Mouse (Mus musculus): Measurements from ENCODE around the gene Hbs1l. TPM values are rescaled to one million over a fixed set of nuclear protein-coding genes. Genes with fewer than 3 reads are reported as not detected.

Hbs1l gene
- polyA plus RNA-seq, 1 experiment = 57.0 TPM

- H3K4me3 ChIP-seq (replicated peaks; ENCODE audit: control insufficient read depth, low read depth, low read length) = no peak overlapping the region
- no peak overlapping the region for H3K27ac ChIP-seq (ENCODE audit: control insufficient read depth, insufficient read depth, low read depth, low read length, poor library complexity)
- no peak for TF ChIP-seq POLR2A (IDR thresholded peaks at IDR 0.05; ENCODE audit: borderline replicate concordance, control insufficient read depth, low read depth, low read length)
- TF ChIP-seq CTCF (IDR thresholded peaks at IDR 0.05; ENCODE audit: control insufficient read depth, insufficient read depth, low read length) = no peak
- no peaks in the 10 kb centered on the region for H3K4me1 ChIP-seq (ENCODE audit: control insufficient read depth, insufficient read depth, low read length)
- WGBS = 78% methylated on average over 11 of the region's 11 CpGs
Measured at GRCm38 (mm10) chr10:21405707-21406534, 110.1 kb downstream of the Hbs1l start.

GRCm38 (mm10) chr10:21410711-21411110, 114.9 kb downstream of the Hbs1l start:
- no peak overlapping the region for H3K4me3 ChIP-seq (replicated peaks; ENCODE audit: control insufficient read depth, low read depth, low read length)
- H3K27ac ChIP-seq (ENCODE audit: control insufficient read depth, insufficient read depth, low read depth, low read length, poor library complexity) = no peak overlapping the region
- WGBS = 64% methylated on average over 5 of the region's 5 CpGs
- H3K4me1 ChIP-seq (ENCODE audit: control insufficient read depth, insufficient read depth, low read length) = no peaks in the 10 kb centered on the region
- TF ChIP-seq CTCF (IDR thresholded peaks at IDR 0.05; ENCODE audit: control insufficient read depth, insufficient read depth, low read length) (no peak), POLR2A (IDR thresholded peaks at IDR 0.05; ENCODE audit: borderline replicate concordance, control insufficient read depth, low read depth, low read length) (no peak)

GRCm38 (mm10) chr10:21411621-21412205, 115.9 kb downstream of the Hbs1l start:
- H3K4me1 ChIP-seq (ENCODE audit: control insufficient read depth, insufficient read depth, low read length) = no peaks in the 10 kb centered on the region
- H3K4me3 ChIP-seq (replicated peaks; ENCODE audit: control insufficient read depth, low read depth, low read length) = no peak overlapping the region
- TF ChIP-seq CTCF (IDR thresholded peaks at IDR 0.05; ENCODE audit: control insufficient read depth, insufficient read depth, low read length) (no peak), POLR2A (IDR thresholded peaks at IDR 0.05; ENCODE audit: borderline replicate concordance, control insufficient read depth, low read depth, low read length) (no peak)
- WGBS = 67% methylated on average over 6 of the region's 6 CpGs
- no peak overlapping the region for H3K27ac ChIP-seq (ENCODE audit: control insufficient read depth, insufficient read depth, low read depth, low read length, poor library complexity)

GRCm38 (mm10) chr10:21415031-21415430, 119.3 kb downstream of the Hbs1l start:
- Histone ChIP-seq H3K27ac (ENCODE audit: control insufficient read depth, insufficient read depth, low read depth, low read length, poor library complexity) (no peak overlapping the region), H3K4me3 (replicated peaks; ENCODE audit: control insufficient read depth, low read depth, low read length) (no peak overlapping the region), H3K4me1 (ENCODE audit: control insufficient read depth, insufficient read depth, low read length) (no peaks in the 10 kb centered on the region)
- TF ChIP-seq POLR2A (IDR thresholded peaks at IDR 0.05; ENCODE audit: borderline replicate concordance, control insufficient read depth, low read depth, low read length) (no peak), CTCF (IDR thresholded peaks at IDR 0.05; ENCODE audit: control insufficient read depth, insufficient read depth, low read length) (no peak)
- WGBS = 72% methylated on average over 4 of the region's 4 CpGs

- TF ChIP-seq POLR2A (IDR thresholded peaks at IDR 0.05; ENCODE audit: borderline replicate concordance, control insufficient read depth, low read depth, low read length) = no peak
- TF ChIP-seq CTCF (IDR thresholded peaks at IDR 0.05; ENCODE audit: control insufficient read depth, insufficient read depth, low read length) = no peak
- H3K27ac ChIP-seq (ENCODE audit: control insufficient read depth, insufficient read depth, low read depth, low read length, poor library complexity) = no peak overlapping the region
- no peak overlapping the region for H3K4me3 ChIP-seq (replicated peaks; ENCODE audit: control insufficient read depth, low read depth, low read length)
- no peaks in the 10 kb centered on the region for H3K4me1 ChIP-seq (ENCODE audit: control insufficient read depth, insufficient read depth, low read length)
- 82% methylated on average over 5 of the region's 5 CpGs for WGBS
Measured at GRCm38 (mm10) chr10:21416184-21416583, 120.4 kb downstream of the Hbs1l start.

Other genes starting within 250 kb of the Hbs1l start
- gene Myb, start 135.0 kb upstream of the Hbs1l start, polyA plus RNA-seq (2011; ENCODE audit: insufficient read depth, insufficient read length, low replicate concordance, missing spikeins) = 47.4 and 85.5 TPM in 2 replicates
- 0.57 and 2.4 TPM in 2 replicates for gene Aldh8a1, start 81.3 kb downstream of the Hbs1l start, polyA plus RNA-seq (2011; ENCODE audit: insufficient read depth, insufficient read length, low replicate concordance, missing spikeins)

Measured in bone marrow, adult 2 months (tissue).